Mouse (Mus musculus) thymus, adult 2 months (tissue): Measurements from ENCODE around the gene Ccdc33. TPM values are rescaled to one million over a fixed set of nuclear protein-coding genes. Genes with fewer than 3 reads are reported as not detected.

ENCODE experiments used
- DNase-seq: peaks from one replicate; pipeline ENCODE4 v3.0.0; 2021
- H3K27ac ChIP-seq: fragments of 200-500 bp; 2 replicates; pipeline ENCODE4 v1.5.1; 2012; ENCODE audit warnings: low read length, control low read depth; ENCODE audit not compliant: control insufficient read depth, insufficient read depth
- H3K27me3 ChIP-seq: fragments of 200-500 bp; 2 replicates; pipeline ENCODE4 v1.6.1; 2012; ENCODE audit warnings: mild to moderate bottlenecking, low read length, moderate library complexity, mixed read lengths; ENCODE audit not compliant: control insufficient read depth, insufficient read depth
- H3K36me3 ChIP-seq: fragments of 200-500 bp; 2 replicates; pipeline ENCODE4 v1.6.1; 2012; ENCODE audit warnings: mild to moderate bottlenecking, low read length, moderate library complexity; ENCODE audit not compliant: control insufficient read depth, insufficient read depth
- H3K4me1 ChIP-seq: fragments of 200-500 bp; replicated peaks from 2 replicates; pipeline ENCODE4 v1.6.1; 2012; ENCODE audit warnings: low read length; ENCODE audit not compliant: control insufficient read depth, insufficient read depth
- H3K4me3 ChIP-seq: fragments of 200-500 bp; 2 replicates; pipeline ENCODE4 v1.5.1; 2012; ENCODE audit warnings: mild to moderate bottlenecking, low read length, control low read depth, moderate library complexity; ENCODE audit not compliant: control insufficient read depth, insufficient read depth
- CTCF ChIP-seq: fragments of 200-500 bp; IDR thresholded peaks from 2 replicates; pipeline ENCODE4 v1.5.1; 2012; ENCODE audit warnings: mild to moderate bottlenecking, control low read depth, low read length, moderate library complexity, borderline replicate concordance; ENCODE audit not compliant: control insufficient read depth, poor library complexity, insufficient read depth; ENCODE audit errors: extremely low read depth
- POLR2A ChIP-seq: fragments of 200-500 bp; IDR thresholded peaks from 2 replicates; pipeline ENCODE4 v1.6.1; 2012; ENCODE audit warnings: mild to moderate bottlenecking, low read length, control low read depth, moderate library complexity; ENCODE audit not compliant: control insufficient read depth, poor library complexity, insufficient read depth; ENCODE audit errors: extremely low read depth
- WGBS: fragments of 180-500 bp; shearing (Covaris S2); methylation state at CpG from one replicate; pipeline ENCODE4 v1.1.7; 2018; 5-methylcytosine and 5-hydroxymethylcytosine counted together
- polyA plus RNA-seq: library from polyadenylated mRNA; depleted of rRNA; stranded (reverse); fragments of >200 nt; gene quantifications from 2 replicates; pipeline ENCODE4 v1.2.3, GENCODE M21; 2012

Ccdc33 gene
- polyA plus RNA-seq, 1 experiment = 1.2 TPM

GRCm38 (mm10) chr9:58116024-58116651, 2.5 kb downstream of the Ccdc33 start:
- Histone ChIP-seq H3K27ac (no peak overlapping the region), H3K4me3 (no peak overlapping the region), H3K36me3 (no peaks in the 10 kb centered on the region), H3K27me3 (no peaks in the 10 kb centered on the region; the same call in 1 of the 2 replicates), H3K4me1 (peaks cover 41% of the 10 kb centered on the region)
- WGBS = 71% methylated on average over 7 of the region's 7 CpGs
- TF ChIP-seq POLR2A (no peak), CTCF (no peak)
- no peak for DNase-seq

- Histone ChIP-seq H3K27ac (no peak overlapping the region), H3K4me3 (no peak overlapping the region), H3K27me3 (no peaks in the 10 kb centered on the region; the same call in 1 of the 2 replicates), H3K4me1 (peaks cover 48% of the 10 kb centered on the region), H3K36me3 (no peaks in the 10 kb centered on the region)
- TF ChIP-seq POLR2A (no peak), CTCF (no peak)
- WGBS = 74% methylated on average over 7 of the region's 7 CpGs
- no peak for DNase-seq
Measured at GRCm38 (mm10) chr9:58115297-58115925, 3.2 kb downstream of the Ccdc33 start.

GRCm38 (mm10) chr9:58114019-58114418, 4.6 kb downstream of the Ccdc33 start:
- no peak overlapping the region for H3K4me3 ChIP-seq
- no peaks in the 10 kb centered on the region; the same call in 1 of the 2 replicates for H3K27me3 ChIP-seq
- DNase-seq = no peak
- no peak overlapping the region for H3K27ac ChIP-seq
- 3% methylated on average over 9 of the region's 9 CpGs for WGBS
- H3K36me3 ChIP-seq = no peaks in the 10 kb centered on the region
- H3K4me1 ChIP-seq = peaks cover 48% of the 10 kb centered on the region
- no peak for TF ChIP-seq POLR2A
- no peak for TF ChIP-seq CTCF

GRCm38 (mm10) chr9:58113279-58113884, 5.2 kb downstream of the Ccdc33 start:
- peak overlapping the region; percentile 1 for H3K4me3 ChIP-seq
- WGBS = 14% methylated on average over 22 of the region's 22 CpGs

GRCm38 (mm10) chr9:58112866-58113278, 5.8 kb downstream of the Ccdc33 start:
- 27% methylated on average over 6 of the region's 6 CpGs for WGBS
- peaks cover 48% of the 10 kb centered on the region for H3K4me1 ChIP-seq
- no peak overlapping the region for H3K4me3 ChIP-seq
- TF ChIP-seq POLR2A (no peak), CTCF (no peak)
- no peaks in the 10 kb centered on the region for H3K36me3 ChIP-seq
- peak; percentile 17 for DNase-seq
- H3K27me3 ChIP-seq = no peaks in the 10 kb centered on the region; the same call in 1 of the 2 replicates
- no peak overlapping the region for H3K27ac ChIP-seq

More at GRCm38 (mm10) chr9:58113279-58113884, 5.2 kb downstream of the Ccdc33 start:
- Histone ChIP-seq H3K4me1 (peaks cover 48% of the 10 kb centered on the region), H3K27ac (no peak overlapping the region), H3K27me3 (no peaks in the 10 kb centered on the region; the same call in 1 of the 2 replicates), H3K36me3 (no peaks in the 10 kb centered on the region)
- TF ChIP-seq CTCF = no peak
- no peak for TF ChIP-seq POLR2A
- peak; percentile 21 for DNase-seq

- no peak overlapping the region for H3K4me3 ChIP-seq
- TF ChIP-seq POLR2A (no peak), CTCF (no peak)
- H3K27me3 ChIP-seq = no peaks in the 10 kb centered on the region; the same call in 1 of the 2 replicates
- no peak overlapping the region for H3K27ac ChIP-seq
- DNase-seq = peak; percentile 72
- H3K36me3 ChIP-seq = no peaks in the 10 kb centered on the region
- H3K4me1 ChIP-seq = peaks cover 48% of the 10 kb centered on the region
- WGBS = 5% methylated on average over 6 of the region's 6 CpGs
Measured at GRCm38 (mm10) chr9:58112321-58112751, 6.3 kb downstream of the Ccdc33 start.
